Mouse (Mus musculus) forebrain, embryonic 11.5 days (tissue): ENCODE results near the gene Zmynd8. TPM values are rescaled to one million over a fixed set of nuclear protein-coding genes. Genes with fewer than 3 reads are reported as not detected.

ENCODE experiments used
- ATAC-seq: fragments of 200-750 bp; cut with Nextera tagmentation; replicated peaks from 2 replicates; pipeline ENCODE4 v1.8.0; 2017; ENCODE audit warnings: moderate TSS enrichment; ENCODE audit not compliant: low FRiP score
- DNase-seq: peaks from one replicate; pipeline ENCODE4 v3.0.0-alpha.2; 2017; ENCODE audit warnings: low spot score
- H3K27ac ChIP-seq: fragments of 300-500 bp; sonication (generic); 2 replicates; pipeline ENCODE4 v1.5.1; 2014; ENCODE audit warnings: low read depth, low read length
- H3K27me3 ChIP-seq: fragments of 300-500 bp; sonication (generic); 2 replicates; pipeline ENCODE4 v1.6.1; 2014; ENCODE audit warnings: mild to moderate bottlenecking, low read length, mixed read lengths; ENCODE audit not compliant: control insufficient read depth, insufficient read depth
- H3K36me3 ChIP-seq: fragments of 300-500 bp; sonication (generic); 2 replicates; pipeline ENCODE4 v1.6.1; 2014; ENCODE audit warnings: mild to moderate bottlenecking, low read length, moderate library complexity, mixed read lengths; ENCODE audit not compliant: control insufficient read depth, insufficient read depth
- H3K4me1 ChIP-seq: fragments of 300-500 bp; sonication (generic); replicated peaks from 2 replicates; pipeline ENCODE4 v1.6.1; 2014; ENCODE audit warnings: low read length, mixed read lengths; ENCODE audit not compliant: control insufficient read depth, insufficient read depth
- H3K4me2 ChIP-seq: fragments of 300-500 bp; sonication (generic); 2 replicates; pipeline ENCODE4 v1.6.1; 2014; ENCODE audit warnings: low read depth, mild to moderate bottlenecking, low read length, moderate library complexity, mixed read lengths; ENCODE audit not compliant: severe bottlenecking
- H3K4me3 ChIP-seq: fragments of 300-500 bp; sonication (generic); 2 replicates; pipeline ENCODE4 v1.5.1; 2014; ENCODE audit warnings: low read depth, low read length
- H3K9ac ChIP-seq: fragments of 300-500 bp; sonication (generic); 2 replicates; pipeline ENCODE4 v1.6.1; 2014; ENCODE audit warnings: low read length
- H3K9me3 ChIP-seq: fragments of 300-500 bp; sonication (generic); 2 replicates; pipeline ENCODE4 v1.6.1; 2016; ENCODE audit warnings: low read length, mixed read lengths; ENCODE audit not compliant: control insufficient read depth
- WGBS: fragments of 180-500 bp; shearing (Covaris S2); extraction: QIAGEN DNeasy Blood & Tissue Kit; methylation state at CpG from one replicate; pipeline ENCODE4 v1.1.7; 2014; 5-methylcytosine and 5-hydroxymethylcytosine counted together
- polyA plus RNA-seq: library from polyadenylated mRNA; unstranded; fragments of >200 nt; fragmentation: Nextera tagmentation; extraction: Ambion mirVana; gene quantifications from 2 replicates; pipeline ENCODE4 v1.2.1, GENCODE M21; 2014

Zmynd8 gene
- polyA plus RNA-seq, 1 experiment from 2014 or later, result 61.5 TPM

- DNase-seq (no peak), ATAC-seq (no peak)
- Histone ChIP-seq H3K36me3 (peaks cover 12% of the 10 kb centered on the region; the same call in 1 of the 2 replicates), H3K27ac (no peak overlapping the region), H3K27me3 (no peaks in the 10 kb centered on the region), H3K4me2 (no peak overlapping the region), H3K4me3 (no peak overlapping the region), H3K9ac (no peak overlapping the region), H3K4me1 (no peaks in the 10 kb centered on the region), H3K9me3 (no peaks in the 10 kb centered on the region)
- 74% methylated on average over 9 of the region's 9 CpGs for WGBS
Observed at GRCm38 (mm10) chr2:165833468-165833867, 65.3 kb downstream of the Zmynd8 start.

- WGBS, result 92% methylated on average over 9 of the region's 9 CpGs
- H3K9me3 ChIP-seq, result no peaks in the 10 kb centered on the region
- H3K4me1 ChIP-seq, result no peaks in the 10 kb centered on the region
- H3K4me3 ChIP-seq, result no peak overlapping the region
- H3K36me3 ChIP-seq, result peaks cover 8% of the 10 kb centered on the region; the same call in 1 of the 2 replicates
- ATAC-seq (no peak), DNase-seq (no peak)
- H3K27ac ChIP-seq, result no peak overlapping the region
- H3K27me3 ChIP-seq, result no peaks in the 10 kb centered on the region
- no peak overlapping the region for H3K9ac ChIP-seq
- no peak overlapping the region for H3K4me2 ChIP-seq
Observed at GRCm38 (mm10) chr2:165832720-165833119, 66.1 kb downstream of the Zmynd8 start.

- H3K36me3 ChIP-seq, result peaks cover 8% of the 10 kb centered on the region; the same call in 1 of the 2 replicates
- WGBS, result 75% methylated on average over 9 of the region's 9 CpGs
- ATAC-seq, result no peak
Observed at GRCm38 (mm10) chr2:165832295-165832694, 66.5 kb downstream of the Zmynd8 start.

GRCm38 (mm10) chr2:165831637-165832289, 67.1 kb downstream of the Zmynd8 start:
- Histone ChIP-seq H3K4me2 (no peak overlapping the region), H3K36me3 (peaks cover 8% of the 10 kb centered on the region; the same call in 1 of the 2 replicates), H3K27ac (no peak overlapping the region), H3K9me3 (no peaks in the 10 kb centered on the region), H3K4me3 (no peak overlapping the region), H3K4me1 (no peaks in the 10 kb centered on the region), H3K27me3 (no peaks in the 10 kb centered on the region), H3K9ac (no peak overlapping the region)
- 84% methylated on average over 8 of the region's 8 CpGs for WGBS
- ATAC-seq (no peak), DNase-seq (no peak)

More at GRCm38 (mm10) chr2:165832295-165832694, 66.5 kb downstream of the Zmynd8 start:
- Histone ChIP-seq H3K4me1 (no peaks in the 10 kb centered on the region), H3K27ac (no peak overlapping the region), H3K9ac (no peak overlapping the region), H3K9me3 (no peaks in the 10 kb centered on the region), H3K4me2 (no peak overlapping the region), H3K4me3 (no peak overlapping the region), H3K27me3 (no peaks in the 10 kb centered on the region)
- no peak for DNase-seq

GRCm38 (mm10) chr2:165828770-165829169, 70.0 kb downstream of the Zmynd8 start:
- WGBS, result 49% methylated on average over 12 of the region's 12 CpGs
- H3K9me3 ChIP-seq, result no peaks in the 10 kb centered on the region
- ATAC-seq (no peak), DNase-seq (no peak)
- peaks cover 2% of the 10 kb centered on the region; the same call in 1 of the 2 replicates for H3K36me3 ChIP-seq
- no peak overlapping the region for H3K4me3 ChIP-seq
- H3K4me2 ChIP-seq, result no peak overlapping the region
- no peak overlapping the region for H3K27ac ChIP-seq
- no peaks in the 10 kb centered on the region for H3K27me3 ChIP-seq
- H3K9ac ChIP-seq, result no peak overlapping the region
- 0 out of 2 replicates have a peak, but pooled peaks cover 2% of the 10 kb centered on the region for H3K4me1 ChIP-seq

GRCm38 (mm10) chr2:165825964-165826712, 72.7 kb downstream of the Zmynd8 start:
- ATAC-seq (peak; percentile 56), DNase-seq (peak; percentile 75)
- Histone ChIP-seq H3K4me1 (0 out of 2 replicates have a peak, but pooled peaks cover 2% of the 10 kb centered on the region), H3K4me3 (no peak overlapping the region), H3K27me3 (no peaks in the 10 kb centered on the region), H3K9me3 (no peaks in the 10 kb centered on the region), H3K36me3 (no peaks in the 10 kb centered on the region; the same call in 1 of the 2 replicates), H3K27ac (no peak overlapping the region), H3K4me2 (no peak overlapping the region), H3K9ac (no peak overlapping the region)
- 66% methylated on average over 10 of the region's 10 CpGs for WGBS

GRCm38 (mm10) chr2:165825261-165825900, 73.4 kb downstream of the Zmynd8 start:
- no peak overlapping the region for H3K27ac ChIP-seq

GRCm38 (mm10) chr2:165824826-165825225, 74.0 kb downstream of the Zmynd8 start:
- Histone ChIP-seq H3K36me3 (no peaks in the 10 kb centered on the region; the same call in 1 of the 2 replicates), H3K4me3 (no peak overlapping the region), H3K27ac (no peak overlapping the region), H3K9me3 (no peaks in the 10 kb centered on the region), H3K4me2 (no peak overlapping the region), H3K9ac (no peak overlapping the region), H3K27me3 (no peaks in the 10 kb centered on the region), H3K4me1 (0 out of 2 replicates have a peak, but pooled peaks cover 2% of the 10 kb centered on the region)
- WGBS, result 80% methylated on average over 10 of the region's 10 CpGs
- DNase-seq, result no peak
- ATAC-seq, result no peak

More at GRCm38 (mm10) chr2:165825261-165825900, 73.4 kb downstream of the Zmynd8 start:
- H3K4me1 ChIP-seq, result 0 out of 2 replicates have a peak, but pooled peaks cover 2% of the 10 kb centered on the region
- DNase-seq, result no peak
- H3K9ac ChIP-seq, result no peak overlapping the region
- no peaks in the 10 kb centered on the region; the same call in 1 of the 2 replicates for H3K36me3 ChIP-seq
- H3K9me3 ChIP-seq, result no peaks in the 10 kb centered on the region
- ATAC-seq, result no peak
- 93% methylated on average over 17 of the region's 17 CpGs for WGBS
- H3K27me3 ChIP-seq, result no peaks in the 10 kb centered on the region
- no peak overlapping the region for H3K4me2 ChIP-seq
- no peak overlapping the region for H3K4me3 ChIP-seq
